Mouse (Mus musculus) kidney, adult 9 months (tissue): Measurements from ENCODE around the gene Smox.
A peak's percentile ranks its signal among the peaks of the same experiment; 100 is the strongest.
"Not testable (repeated sequence)": the region's sequence is repeated elsewhere in the genome, so short reads cannot be mapped to it uniquely, and the experiment has no call there.

Source experiments
- DNase-seq: peaks from one replicate; pipeline ENCODE4 v3.0.0; 2022

Smox gene

DNA sequence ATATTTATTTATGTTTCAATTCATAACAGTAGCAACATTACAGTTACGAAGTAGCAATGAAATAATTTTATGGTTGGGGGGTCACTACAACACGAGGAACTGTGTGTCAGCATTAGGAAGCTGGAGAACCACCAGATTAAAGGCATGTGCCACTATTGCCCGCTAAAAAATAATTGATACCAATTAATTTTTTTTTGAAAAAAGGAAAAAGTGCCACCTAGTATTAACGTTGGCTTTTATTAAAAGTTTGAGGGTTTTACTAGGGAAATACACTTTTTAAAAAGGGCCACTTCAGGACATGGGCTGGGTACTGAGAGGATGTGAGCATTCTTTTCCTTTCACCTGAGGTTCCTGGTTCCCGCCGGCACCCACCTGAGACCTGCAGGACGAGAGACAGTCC lies at the start of gene Smox:
TSS of gene Smox (plus strand) at position 301 of the 400 bp plus-strand sequence.
- no peak for DNase-seq

DNA sequence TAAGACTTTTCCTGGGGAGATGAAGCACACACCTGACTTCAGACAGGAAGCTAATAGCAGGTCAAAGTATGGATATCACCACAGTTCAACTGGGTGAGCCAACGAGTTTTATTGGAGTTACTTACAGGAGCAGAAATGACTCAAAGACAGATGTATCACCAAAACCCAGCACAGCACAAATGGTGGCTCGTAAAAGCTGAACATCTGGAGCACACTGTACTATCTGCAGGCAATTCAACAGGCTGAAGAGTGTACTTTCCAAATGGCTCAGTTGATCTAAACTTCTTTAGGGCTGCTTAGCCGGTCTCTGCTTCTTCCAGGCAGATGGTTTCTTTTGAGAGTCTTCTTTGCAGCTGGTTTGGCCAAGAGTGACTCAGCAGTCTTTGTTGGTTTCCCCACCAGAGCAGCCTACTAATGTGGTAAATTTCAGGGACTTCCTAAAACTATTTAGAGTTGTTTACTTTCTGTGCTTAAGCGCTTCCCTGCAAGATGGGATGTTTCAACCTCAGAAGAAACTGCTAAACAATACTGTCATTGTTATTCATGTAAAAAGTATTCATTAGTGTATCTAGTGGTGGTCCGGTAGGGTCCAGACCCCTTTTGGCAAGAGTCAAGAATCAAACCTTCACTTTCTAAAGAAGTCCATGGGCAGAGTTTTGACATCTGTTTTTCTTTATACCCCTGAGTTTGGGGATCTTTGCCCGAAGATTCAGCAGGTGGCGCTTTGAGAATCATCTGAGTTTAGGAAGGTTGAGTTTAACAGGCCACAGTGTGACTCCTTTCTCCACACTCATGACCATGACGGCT lies 48.0 kb upstream of the Smox start:
- no peak for DNase-seq

DNA sequence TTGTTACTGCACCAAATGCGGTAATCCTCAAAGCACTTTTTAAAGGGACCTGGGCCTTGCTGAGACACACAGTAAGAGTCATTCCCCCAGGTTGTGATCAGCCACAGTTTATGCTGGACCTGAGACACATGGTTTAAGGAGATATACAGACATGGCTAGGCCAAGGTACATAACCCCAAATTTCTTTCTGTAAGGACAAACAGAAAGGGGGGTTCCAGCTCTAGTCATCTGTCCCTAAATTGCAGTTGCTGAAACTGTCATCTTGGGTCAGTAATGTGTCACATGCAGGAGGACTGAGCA lies 47.5 kb upstream of the Smox start:
- DNase-seq = no peak

DNA sequence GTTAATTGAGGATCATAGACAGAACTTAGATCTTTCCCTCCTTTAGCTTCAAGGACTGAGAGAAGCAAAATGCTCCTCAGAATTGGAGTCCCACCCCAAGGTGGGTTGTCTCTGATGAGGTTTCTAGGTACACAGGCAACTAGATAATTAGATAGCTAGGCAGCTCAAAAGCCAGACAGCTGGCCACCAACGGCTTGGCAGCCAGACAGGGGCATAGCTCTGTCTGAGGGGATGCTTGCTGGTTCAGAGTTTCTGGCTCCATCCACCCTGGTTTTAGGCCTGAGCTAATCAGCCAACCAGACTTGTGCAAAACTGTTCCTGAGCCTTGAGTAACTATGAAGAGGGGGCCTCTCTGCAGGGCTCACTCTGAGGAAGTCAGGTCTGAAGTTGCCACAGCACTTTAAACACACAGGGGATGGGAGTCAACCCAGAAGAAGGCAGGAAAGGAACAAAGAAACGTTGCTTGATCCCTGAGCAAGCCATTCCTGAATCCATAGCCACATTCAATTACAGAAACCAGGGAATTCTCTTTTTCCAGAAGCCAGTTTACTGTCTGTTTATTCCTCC lies 44.8 kb upstream of the Smox start:
- DNase-seq = no peak

DNA sequence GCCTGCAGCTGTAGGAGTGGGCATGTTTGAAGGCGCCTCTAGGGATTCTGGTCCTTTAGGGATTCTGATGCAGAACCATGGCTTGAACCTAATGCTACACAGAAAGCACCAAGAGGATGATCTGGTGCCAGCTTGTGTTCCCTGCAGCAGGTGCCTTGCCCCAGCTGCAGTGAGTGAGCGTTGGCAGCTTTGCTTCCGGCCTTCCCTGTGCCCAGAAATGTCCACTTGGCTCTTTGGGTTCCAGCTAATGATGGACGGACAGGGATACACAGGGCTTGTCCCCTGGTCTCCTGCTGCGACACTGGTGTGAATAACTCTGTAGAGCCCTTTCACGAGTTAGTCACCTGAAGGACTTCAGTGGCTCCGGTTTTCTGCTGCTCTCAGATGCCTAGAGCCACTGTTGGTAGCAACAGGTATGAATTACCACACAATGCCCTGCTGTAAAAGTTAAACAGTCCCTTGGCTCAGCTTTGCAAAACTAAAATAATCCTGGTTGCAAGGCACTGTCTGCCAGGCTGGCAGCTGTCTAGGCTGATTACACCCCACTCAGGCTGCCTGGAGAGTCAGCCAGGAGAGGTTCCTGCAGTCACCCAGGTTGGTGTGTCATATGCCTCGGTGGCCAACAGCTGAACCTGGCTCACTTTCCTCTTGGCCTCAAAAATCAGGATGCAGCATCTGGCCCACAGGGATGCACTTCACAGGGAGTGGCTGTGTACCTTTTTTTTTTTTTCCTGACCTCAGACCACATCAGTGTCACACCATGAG lies 43.5 kb upstream of the Smox start:
- no peak for DNase-seq

DNA sequence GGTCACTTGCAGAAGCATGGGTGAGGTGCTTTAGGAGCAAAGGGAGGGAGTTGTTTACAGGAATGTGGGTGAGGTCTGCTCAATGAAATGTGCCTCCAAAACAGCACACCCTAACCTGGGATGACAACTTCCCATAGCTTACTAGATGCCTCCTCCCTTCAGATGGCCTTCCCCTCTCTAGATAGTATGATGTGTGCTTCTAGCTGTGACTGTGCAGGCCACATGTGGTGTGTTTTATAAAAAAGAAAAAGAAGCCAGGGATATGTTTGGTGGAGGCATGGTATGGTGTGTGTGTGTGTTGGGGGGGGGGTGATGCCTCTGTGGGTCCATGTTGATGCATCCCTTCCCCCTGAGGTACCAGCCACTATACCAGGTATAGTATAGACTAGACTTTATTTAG lies 42.9 kb upstream of the Smox start:
- no peak for DNase-seq

DNA sequence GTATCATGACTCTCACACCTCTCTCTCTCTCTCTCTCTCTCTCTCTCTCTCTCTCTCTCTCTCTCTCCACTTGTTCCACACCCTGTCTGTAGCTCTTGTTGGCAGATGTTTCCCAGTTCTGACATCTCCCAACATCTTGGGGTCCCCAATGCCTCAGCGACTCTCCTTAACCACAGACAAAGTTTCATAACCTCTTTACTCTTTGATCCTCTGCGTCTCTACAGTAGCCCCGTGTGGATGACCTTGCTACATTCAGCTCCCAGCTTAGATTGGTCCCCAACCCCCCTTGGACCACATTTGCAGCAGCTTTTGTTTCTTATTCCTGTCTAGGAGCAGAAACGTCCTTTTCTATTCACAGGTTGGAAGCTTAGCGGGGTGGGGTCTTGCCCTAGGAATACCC lies 41.6 kb upstream of the Smox start:
- no peak for DNase-seq

DNA sequence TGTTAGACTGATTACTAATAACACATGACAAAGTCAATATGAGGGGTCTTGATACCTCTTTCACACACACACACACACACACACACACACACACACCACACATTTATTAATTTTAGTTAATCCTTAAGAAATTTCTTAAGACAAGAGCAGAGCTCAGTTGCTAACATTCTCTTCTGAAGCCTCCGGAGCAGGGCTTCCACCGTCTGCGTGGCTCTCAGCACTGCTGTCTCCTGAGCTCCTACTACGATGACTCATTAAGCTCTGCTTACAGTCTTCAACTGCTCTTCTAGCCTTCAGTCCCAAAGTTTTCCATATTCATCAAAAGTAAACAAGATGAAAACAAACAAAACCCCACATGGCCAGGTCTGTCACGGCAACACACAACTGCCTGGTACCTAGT lies 40.8 kb upstream of the Smox start:
- DNase-seq = no peak

DNA sequence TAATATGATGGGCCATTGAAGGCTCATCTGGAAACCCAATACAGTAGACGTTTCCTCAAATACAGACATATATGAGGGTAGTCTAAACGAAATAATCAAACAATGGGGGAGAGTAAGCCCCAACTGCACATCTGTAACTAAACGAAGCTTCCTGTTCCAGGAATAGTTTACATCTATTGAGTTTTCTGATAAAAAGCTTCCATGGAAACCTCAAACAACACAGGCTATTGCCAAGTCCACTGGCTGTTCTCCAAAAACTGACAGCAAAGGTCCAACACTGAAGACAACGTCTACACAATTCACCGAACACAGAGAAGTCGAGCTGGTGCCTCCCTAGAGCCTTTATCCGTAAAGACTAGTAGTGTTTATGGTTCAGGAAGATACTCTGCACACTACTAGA lies 33.6 kb upstream of the Smox start:
- DNase-seq = no peak

DNA sequence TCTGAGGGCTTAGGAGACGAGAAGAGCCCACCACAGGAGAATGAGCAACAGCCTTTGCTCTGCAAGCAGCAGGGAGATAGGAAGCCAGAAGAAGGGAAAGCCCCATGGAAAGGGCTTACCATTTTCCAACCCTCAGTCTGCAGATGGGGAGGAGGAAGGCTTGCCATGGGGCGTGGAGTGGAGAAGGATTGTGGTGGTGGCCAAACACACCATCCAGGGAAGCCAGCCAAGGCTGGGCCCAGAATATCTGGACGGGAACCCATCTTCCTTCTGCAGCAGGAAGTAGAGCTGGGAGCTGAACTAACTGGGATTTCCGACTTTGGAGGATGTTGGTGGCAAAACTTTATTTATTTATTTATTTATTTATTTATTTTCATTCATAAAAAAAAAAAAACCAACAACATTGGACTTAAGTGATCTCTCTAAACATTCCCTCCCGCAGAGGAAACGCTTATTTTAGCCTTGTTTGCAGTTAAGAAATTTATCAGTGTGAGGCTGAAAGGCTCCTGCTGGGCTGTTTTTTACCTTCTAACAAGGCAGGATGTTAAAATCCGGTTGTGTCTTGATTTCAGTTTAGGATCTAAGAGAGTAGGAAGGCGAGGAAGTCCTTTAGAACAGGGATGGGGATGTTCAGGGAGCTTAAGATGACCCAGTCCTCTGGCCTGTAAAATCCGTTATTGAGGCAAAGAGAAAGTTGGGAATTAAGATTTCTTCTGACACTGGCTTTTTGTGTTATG lies 30.2 kb upstream of the Smox start:
- peak; percentile 52 for DNase-seq

DNA sequence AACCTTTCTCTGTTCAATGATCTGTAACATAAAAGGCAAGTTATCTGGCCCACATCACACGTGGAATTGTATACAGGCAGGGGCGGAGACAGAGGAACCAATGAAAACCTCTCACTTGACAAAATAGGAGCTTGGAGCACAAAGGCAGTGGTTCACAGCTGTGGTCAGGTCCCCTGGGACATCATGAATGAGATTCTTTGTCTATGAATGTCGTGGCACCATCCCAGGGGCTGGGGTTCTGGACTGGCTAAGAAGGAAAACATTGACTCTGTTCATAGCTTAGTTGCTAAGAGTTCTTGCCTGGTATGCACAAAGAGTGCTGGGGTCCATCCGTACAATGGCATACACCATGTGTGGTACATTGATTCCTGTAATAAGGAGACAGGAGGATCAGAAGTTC lies 28.3 kb upstream of the Smox start:
- DNase-seq = no peak

DNA sequence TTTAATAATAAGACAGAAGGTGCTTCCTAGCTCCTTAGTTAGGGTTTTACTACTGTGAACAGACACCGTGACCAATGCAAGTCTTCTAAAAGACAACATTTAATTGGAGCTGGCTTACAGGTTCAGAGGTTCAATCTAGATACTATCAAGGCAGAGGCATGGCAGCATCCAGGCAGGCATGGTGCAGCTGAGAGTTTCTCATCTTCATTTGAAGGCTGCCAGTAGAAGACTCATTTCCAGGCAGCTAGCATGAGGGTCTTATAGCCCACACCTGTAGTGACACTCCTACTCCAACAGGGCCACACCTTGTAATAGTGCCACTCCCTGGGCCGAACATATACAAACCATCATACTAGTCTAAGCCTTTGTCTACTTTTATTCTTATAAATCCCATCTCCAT lies 27.1 kb upstream of the Smox start:
- no peak for DNase-seq

DNA sequence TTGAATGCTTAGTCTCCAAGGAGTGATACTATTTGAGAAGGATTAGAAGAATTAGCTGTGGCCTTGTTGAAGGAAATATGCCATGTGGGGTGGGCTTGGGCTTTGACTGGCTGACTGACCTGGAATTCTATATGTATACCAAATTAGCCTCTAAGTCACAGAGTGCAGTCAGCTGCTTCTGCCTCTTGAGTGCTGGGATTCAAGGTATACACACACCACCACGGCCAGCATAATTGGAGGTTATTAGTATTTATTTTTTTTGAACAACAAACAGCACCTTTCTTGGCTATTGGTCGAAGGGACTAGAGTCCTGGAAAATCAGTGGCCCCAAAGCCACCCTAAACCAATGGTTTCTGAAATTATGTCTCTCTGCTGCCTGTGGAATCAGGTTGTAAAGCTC lies 24.6 kb upstream of the Smox start:
- no peak for DNase-seq

DNA sequence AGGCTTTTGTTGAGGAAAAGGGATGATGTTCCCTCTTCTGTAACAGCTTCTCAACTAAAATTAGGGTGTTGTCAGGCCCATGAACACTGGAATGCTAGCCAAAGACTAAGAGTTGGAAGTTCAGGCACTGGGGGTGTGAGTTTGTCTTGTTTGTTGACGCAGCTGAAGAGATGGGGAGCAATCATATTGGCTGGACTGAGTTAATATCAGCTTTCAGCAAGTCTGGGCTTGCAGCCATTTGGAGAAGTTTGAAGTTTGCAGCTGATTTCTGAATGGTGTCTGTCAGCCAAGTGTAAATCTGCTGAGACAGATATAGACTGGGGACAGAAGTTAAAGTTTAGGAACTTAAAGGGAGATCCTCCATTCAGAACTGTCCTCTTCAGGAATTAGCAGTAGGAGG lies 21.4 kb upstream of the Smox start:
- no peak for DNase-seq

DNA sequence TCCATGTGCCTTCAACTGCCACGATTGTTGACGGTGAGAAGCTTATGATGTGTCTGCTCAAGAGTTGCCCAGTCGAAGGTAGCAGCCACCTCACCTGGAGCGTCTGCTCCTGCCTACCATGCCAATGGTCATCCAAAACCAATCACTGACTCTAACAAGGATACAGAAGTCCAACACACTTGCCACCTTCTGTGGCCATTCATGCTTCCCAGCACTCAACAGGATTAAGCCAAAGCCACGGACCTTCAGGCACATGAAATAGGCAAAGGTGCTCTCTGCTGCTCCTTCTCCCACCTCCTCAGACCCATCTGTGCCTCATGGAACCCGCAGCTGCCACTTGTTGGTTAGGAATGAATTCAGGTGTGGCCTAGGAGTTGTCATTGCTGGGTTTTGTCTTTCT lies 17.5 kb upstream of the Smox start:
- DNase-seq = no peak

DNA sequence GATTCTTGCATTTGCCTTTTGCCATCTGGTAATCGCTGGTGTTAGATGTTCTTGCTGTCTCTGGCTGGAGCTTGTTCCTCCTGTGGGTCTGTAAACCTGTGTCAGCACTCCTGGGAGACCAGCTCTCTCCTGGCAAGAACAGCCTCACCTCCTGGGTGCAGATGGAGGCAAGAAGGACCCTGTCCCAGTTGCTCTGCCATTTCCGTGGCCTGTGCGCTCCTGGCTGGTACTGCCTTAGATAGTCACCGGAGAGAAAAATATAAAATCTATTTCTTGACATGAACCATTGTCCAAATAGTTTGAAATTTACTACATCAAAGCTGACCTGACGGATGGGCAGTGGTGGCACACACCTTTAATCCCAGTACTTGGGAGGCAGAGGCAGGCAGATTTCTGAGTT lies 14.2 kb upstream of the Smox start:
- DNase-seq = not testable (repeated sequence)

DNA sequence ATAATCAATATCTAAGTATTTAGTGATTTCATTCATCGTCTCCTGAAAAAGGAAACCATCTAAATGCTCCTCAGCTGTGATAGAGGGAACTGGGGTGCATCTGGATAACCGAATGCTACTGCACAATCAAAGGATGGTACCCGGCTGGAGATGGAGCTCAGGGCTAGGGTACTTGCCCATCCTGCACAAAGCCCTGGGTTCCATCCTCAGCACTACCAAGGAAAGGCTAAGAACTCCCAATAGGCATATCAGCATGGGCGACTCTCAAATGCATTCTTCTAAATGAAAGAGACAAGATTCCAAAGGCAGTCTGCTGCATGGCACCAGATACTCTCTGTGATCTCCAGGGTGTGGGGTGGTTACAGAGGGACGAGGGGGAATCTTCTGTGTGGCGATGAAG lies 13.4 kb upstream of the Smox start:
- no peak for DNase-seq

DNA sequence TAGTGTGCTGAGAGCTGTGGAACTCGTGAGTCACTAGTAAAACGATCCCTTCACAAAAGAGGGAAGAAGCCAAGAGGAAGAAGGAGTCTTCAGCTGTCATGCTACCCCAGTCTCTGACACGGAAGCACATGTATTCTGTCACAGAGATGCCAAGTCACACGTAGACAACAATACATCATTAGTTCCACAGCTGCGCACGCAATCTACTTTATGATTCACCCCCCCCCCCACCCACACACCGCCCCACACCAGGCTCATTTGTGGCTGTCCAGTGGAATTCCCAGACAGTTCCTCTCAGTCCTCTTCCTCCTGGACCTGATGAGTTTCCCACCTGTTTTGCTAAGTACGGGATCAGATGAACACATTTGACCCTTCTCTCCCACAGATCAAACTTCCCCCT lies 12.9 kb upstream of the Smox start:
- DNase-seq = no peak

DNA sequence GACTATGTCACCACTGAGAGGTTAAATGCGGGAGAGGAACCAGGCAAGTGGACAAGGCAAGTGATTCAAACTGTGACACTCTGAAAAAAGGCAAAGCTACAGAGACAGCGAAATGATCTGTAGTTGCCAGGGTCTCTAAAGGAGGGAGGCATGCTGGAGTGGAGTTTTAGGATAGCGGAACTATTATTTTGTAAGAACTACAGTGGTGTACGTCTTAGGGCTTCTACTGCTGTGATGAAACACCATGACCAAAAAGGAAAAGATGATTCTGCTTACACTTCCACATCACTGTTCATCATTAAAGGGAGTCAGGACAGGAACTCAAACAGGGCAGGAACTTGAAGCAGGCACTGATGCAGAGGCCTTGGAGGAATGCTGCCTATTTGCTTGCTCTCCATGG lies 12.4 kb upstream of the Smox start:
- DNase-seq = no peak

DNA sequence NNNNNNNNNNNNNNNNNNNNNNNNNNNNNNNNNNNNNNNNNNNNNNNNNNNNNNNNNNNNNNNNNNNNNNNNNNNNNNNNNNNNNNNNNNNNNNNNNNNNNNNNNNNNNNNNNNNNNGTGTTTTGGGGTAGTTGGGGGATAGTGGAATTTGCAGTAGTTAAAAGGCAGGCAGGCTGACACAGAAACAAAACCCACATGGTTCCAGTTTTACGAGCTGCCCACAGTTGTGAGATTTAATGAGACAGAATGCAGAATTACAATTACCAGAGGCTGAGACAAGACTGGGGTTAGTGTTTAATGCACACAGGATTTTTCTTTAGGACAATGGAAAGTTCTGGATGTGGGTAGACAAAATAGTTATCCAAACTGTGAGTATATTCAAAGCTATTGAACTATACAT lies 9.6 kb upstream of the Smox start:
- DNase-seq = no peak

DNA sequence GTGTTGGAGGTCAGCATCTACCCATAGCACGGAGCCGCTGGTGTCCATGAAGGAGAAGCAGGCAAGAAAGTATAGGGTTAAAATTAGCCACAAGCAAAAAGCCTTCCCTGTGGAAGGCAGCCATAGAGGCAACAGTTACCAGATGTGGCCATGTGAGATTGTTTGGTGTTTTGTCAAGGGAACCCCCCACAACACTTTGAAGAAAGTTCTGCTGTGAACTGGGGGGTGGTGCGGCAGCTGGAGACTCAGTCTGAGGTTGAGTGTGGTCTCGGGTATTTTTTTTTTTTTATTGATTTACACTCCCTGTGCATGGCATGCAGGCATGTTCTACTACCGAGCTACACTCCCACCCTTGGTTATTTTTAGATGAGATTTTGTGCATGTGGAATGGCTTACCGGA lies 8.8 kb upstream of the Smox start:
- DNase-seq = no peak

DNA sequence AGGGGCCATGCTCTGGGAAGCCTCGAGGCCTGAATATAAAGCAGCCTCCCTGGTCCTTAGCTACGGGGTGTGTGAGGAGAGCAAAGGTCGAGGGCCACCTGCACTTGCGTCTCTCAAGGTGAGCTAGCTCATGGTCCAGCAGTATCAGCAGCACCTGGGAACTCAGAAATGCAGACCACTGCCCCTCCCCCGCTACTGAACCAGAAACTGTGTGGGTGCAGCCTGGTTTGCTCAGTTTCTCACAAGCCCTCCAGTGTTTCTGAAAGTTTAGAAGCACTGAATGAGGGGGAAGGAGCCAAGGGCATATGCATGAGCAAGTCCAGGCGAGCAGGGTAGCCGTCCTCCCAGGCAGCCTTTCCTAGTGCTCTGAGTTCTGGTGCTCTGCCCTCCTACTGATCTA lies 7.7 kb upstream of the Smox start:
- no peak for DNase-seq

DNA sequence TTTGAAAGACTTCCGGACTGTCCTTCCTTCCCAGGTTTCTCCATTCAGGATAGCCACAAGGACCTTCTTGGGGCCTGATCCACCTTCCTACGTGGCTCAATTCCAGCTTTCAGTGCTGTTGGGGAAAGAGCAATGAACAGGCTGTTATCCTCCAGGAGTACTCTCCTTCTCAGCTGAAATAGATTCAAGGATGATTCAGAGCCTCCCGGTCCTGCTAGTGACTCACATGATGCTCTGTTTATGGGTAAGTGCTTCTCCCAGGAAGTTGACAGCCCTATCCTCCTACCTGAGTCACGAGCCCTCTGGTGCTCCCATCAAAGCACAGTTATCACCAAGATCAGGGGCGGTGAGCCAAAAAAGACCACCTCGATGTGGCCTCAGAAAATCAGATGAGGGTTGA lies 7.1 kb upstream of the Smox start:
- no peak for DNase-seq

DNA sequence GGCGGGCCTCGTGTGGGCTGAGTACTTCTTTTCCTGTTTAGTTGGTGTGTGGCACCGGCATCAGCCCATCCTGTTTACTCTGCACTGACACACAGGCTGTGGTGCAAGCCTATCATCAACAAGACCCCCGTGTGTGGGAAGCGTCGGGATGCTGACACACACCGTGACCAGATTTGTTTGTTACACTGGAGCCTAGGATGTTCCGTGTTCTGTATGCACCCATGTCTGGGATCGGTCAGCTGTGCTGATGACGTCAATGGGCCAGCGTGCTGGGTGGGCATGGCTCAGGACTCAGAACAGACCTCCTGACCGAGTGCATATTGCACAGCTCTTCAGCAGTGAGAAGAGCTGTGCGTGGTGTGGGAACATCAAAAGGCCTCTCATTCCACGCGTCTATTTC lies 6.2 kb upstream of the Smox start:
- no peak for DNase-seq
